Mouse (Mus musculus) MEL (cell line): ENCODE measurements around the gene Pfkfb4.

ENCODE experiments used
- CTCF ChIP-seq, 3 experiments: IDR thresholded peaks in 2 of 3; conservative IDR thresholded peaks in 1 of 3; 2 replicates each; pipeline ENCODE4 v1.5.1; 2011 to 2012; ENCODE audit warnings: low read length in 3 of 3, low read depth in 2 of 3, mild to moderate bottlenecking in 2 of 3, improper control_type of control experiment in 1 of 3, inconsistent platforms in 1 of 3, mixed read lengths in 1 of 3, moderate library complexity in 1 of 3; ENCODE audit not compliant: control insufficient read depth in 1 of 3, insufficient read depth in 1 of 3, poor library complexity in 1 of 3, severe bottlenecking in 1 of 3
- ETS1 ChIP-seq: IDR thresholded peaks from 2 replicates; pipeline ENCODE4 v1.6.1; 2012; ENCODE audit warnings: low read depth, mild to moderate bottlenecking, inconsistent platforms, low read length, improper control_type of control experiment, moderate library complexity
- GATA1 ChIP-seq: IDR thresholded peaks from 2 replicates; pipeline ENCODE4 v1.6.1; 2011; ENCODE audit warnings: low read depth, low read length, improper control_type of control experiment
- KAT2A ChIP-seq: conservative IDR thresholded peaks from 2 replicates; pipeline ENCODE4 v1.6.1; 2012; ENCODE audit warnings: low read depth, low read length, improper control_type of control experiment, inconsistent platforms
- POLR2A ChIP-seq, 2 experiments: IDR thresholded peaks; 2 replicates each; pipeline ENCODE4 v1.6.1; 2011 to 2012; ENCODE audit warnings: low read length in 2 of 2, mild to moderate bottlenecking in 2 of 2, control low read depth in 1 of 2, improper control_type of control experiment in 1 of 2, low read depth in 1 of 2, moderate library complexity in 1 of 2; ENCODE audit not compliant: control insufficient read depth in 1 of 2, insufficient read depth in 1 of 2, poor library complexity in 1 of 2
- POLR2AphosphoS2 ChIP-seq: IDR thresholded peaks from 2 replicates; pipeline ENCODE4 v1.6.1; 2011; ENCODE audit warnings: low read length, improper control_type of control experiment
- RCOR1 ChIP-seq: IDR thresholded peaks from 2 replicates; pipeline ENCODE4 v1.6.1; 2012; ENCODE audit warnings: low read depth, mild to moderate bottlenecking, inconsistent platforms, low read length, improper control_type of control experiment
- SIN3A ChIP-seq: IDR thresholded peaks from 2 replicates; pipeline ENCODE4 v1.6.1; 2012; ENCODE audit warnings: low read length, improper control_type of control experiment, inconsistent platforms
- TAL1 ChIP-seq: IDR thresholded peaks from 2 replicates; pipeline ENCODE4 v1.6.1; 2012; ENCODE audit warnings: mild to moderate bottlenecking, inconsistent platforms, low read length, moderate library complexity, mixed read lengths
- TCF12 ChIP-seq: IDR thresholded peaks from 2 replicates; pipeline ENCODE4 v1.6.1; 2014; ENCODE audit warnings: low read depth, mild to moderate bottlenecking, inconsistent platforms, low read length, improper control_type of control experiment, moderate library complexity
- USF1 ChIP-seq: IDR thresholded peaks from 2 replicates; pipeline ENCODE4 v1.6.1; 2014; ENCODE audit warnings: low read depth, mild to moderate bottlenecking, inconsistent platforms, low read length, improper control_type of control experiment, moderate library complexity
- ZC3H11A ChIP-seq: IDR thresholded peaks from 2 replicates; pipeline ENCODE4 v1.6.1; 2012; ENCODE audit warnings: low read depth, mild to moderate bottlenecking, inconsistent platforms, low read length, improper control_type of control experiment
- ZKSCAN1 ChIP-seq: IDR thresholded peaks from 2 replicates; pipeline ENCODE4 v1.6.1; 2012; ENCODE audit warnings: low read depth, mild to moderate bottlenecking, inconsistent platforms, low read length, improper control_type of control experiment, moderate library complexity

DNA sequence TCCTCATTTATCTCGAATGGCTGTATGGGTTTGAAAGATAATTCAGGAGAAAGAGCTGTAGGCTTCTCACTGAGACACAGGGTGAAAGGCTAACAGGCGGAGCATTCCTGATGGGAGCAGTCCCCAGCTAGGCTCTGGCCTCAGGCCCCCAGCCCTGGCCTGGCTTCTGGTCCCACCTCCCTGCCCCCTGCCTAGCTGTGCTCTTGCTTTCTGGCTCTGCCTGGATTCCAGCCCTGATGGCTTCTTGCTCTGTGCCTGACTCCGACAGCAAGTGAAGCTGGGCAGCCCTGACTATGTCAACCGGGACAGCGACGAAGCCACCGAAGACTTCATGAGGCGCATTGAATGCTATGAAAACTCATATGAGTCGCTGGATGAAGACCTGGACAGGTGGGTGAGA lies 16.5 kb downstream of the Pfkfb4 start:
- TF ChIP-seq POLR2AphosphoS2 (no peak), USF1 (no peak), CTCF (IDR thresholded peaks at IDR 0.05 in 2 of 3, conservative IDR thresholded peaks at IDR 0.05 in 1 of 3; ENCODE audit: control insufficient read depth in 1 of 3, insufficient read depth in 1 of 3, low read depth in 2 of 3, low read length in 3 of 3, poor library complexity in 1 of 3, severe bottlenecking in 1 of 3) (no peak), GATA1 (no peak), TCF12 (no peak), ETS1 (no peak), RCOR1 (no peak), SIN3A (no peak), KAT2A (no peak), ZC3H11A (no peak), ZKSCAN1 (no peak), TAL1 (no peak), POLR2A (IDR thresholded peaks at IDR 0.05; ENCODE audit: control insufficient read depth in 1 of 2, insufficient read depth in 1 of 2, low read depth in 1 of 2, low read length in 2 of 2, poor library complexity in 1 of 2) (no peak)
